Mouse (Mus musculus) heart, embryonic 11.5 days (tissue): ENCODE data around the gene Ppm1h. TPM values are rescaled to one million over a fixed set of nuclear protein-coding genes. Genes with fewer than 3 reads are reported as not detected.

Experiments
- ATAC-seq: fragments of 200-750 bp; cut with Nextera tagmentation; replicated peaks from 2 replicates; pipeline ENCODE4 v1.8.0; 2017; ENCODE audit warnings: moderate library complexity; ENCODE audit not compliant: insufficient number of reproducible peaks, low FRiP score, low TSS enrichment
- H3K27ac ChIP-seq: fragments of 300-500 bp; sonication (generic); 2 replicates; pipeline ENCODE4 v1.5.1; 2014; ENCODE audit warnings: mild to moderate bottlenecking, low read depth, low read length
- H3K27me3 ChIP-seq: fragments of 300-500 bp; sonication (generic); 2 replicates; pipeline ENCODE4 v1.6.1; 2014; ENCODE audit warnings: mild to moderate bottlenecking, low read length, mixed read lengths; ENCODE audit not compliant: control insufficient read depth, insufficient read depth
- H3K36me3 ChIP-seq: fragments of 300-500 bp; sonication (generic); 2 replicates; pipeline ENCODE4 v1.6.1; 2014; ENCODE audit warnings: mild to moderate bottlenecking, low read length, moderate library complexity, mixed read lengths; ENCODE audit not compliant: control insufficient read depth, insufficient read depth
- H3K4me1 ChIP-seq: fragments of 300-500 bp; sonication (generic); 2 replicates; pipeline ENCODE4 v1.6.1; 2014; ENCODE audit warnings: low read length; ENCODE audit not compliant: control insufficient read depth, insufficient read depth
- H3K4me2 ChIP-seq: fragments of 300-500 bp; sonication (generic); 2 replicates; pipeline ENCODE4 v1.6.1; 2014; ENCODE audit warnings: mild to moderate bottlenecking, moderate library complexity
- H3K4me3 ChIP-seq: fragments of 300-500 bp; sonication (generic); 2 replicates; pipeline ENCODE4 v1.5.1; 2014; ENCODE audit warnings: low read depth, low read length
- H3K9ac ChIP-seq: fragments of 300-500 bp; sonication (generic); 2 replicates; pipeline ENCODE4 v1.6.1; 2014; ENCODE audit warnings: mild to moderate bottlenecking, low read depth, low read length, moderate library complexity
- H3K9me3 ChIP-seq: fragments of 300-500 bp; sonication (generic); replicated peaks from 2 replicates; pipeline ENCODE4 v1.6.1; 2016; ENCODE audit warnings: low read length; ENCODE audit not compliant: control insufficient read depth
- WGBS: fragments of 180-500 bp; shearing (Covaris S2); extraction: QIAGEN DNeasy Blood & Tissue Kit; methylation state at CpG from one replicate; pipeline ENCODE4 v1.1.7; 2014; ENCODE audit not compliant: insufficient replicate concordance; 5-methylcytosine and 5-hydroxymethylcytosine counted together
- polyA plus RNA-seq: library from polyadenylated mRNA; unstranded; fragments of >200 nt; fragmentation: Nextera tagmentation; extraction: Ambion mirVana; gene quantifications from 2 replicates; pipeline ENCODE4 v1.2.1, GENCODE M21; 2014

The Ppm1h gene
- polyA plus RNA-seq, 1 experiment from 2014 or later: 3.9 TPM

- H3K4me3 ChIP-seq: no peak overlapping the region
- WGBS: 78% methylated on average over 13 of the region's 13 CpGs
- no peak overlapping the region for H3K9ac ChIP-seq
- no peak overlapping the region for H3K4me2 ChIP-seq
- no peak overlapping the region for H3K27ac ChIP-seq
- no peaks in the 10 kb centered on the region for H3K27me3 ChIP-seq
- H3K36me3 ChIP-seq: no peaks in the 10 kb centered on the region
- H3K4me1 ChIP-seq: peaks cover 7% of the 10 kb centered on the region
- no peak for ATAC-seq
- no peaks in the 10 kb centered on the region for H3K9me3 ChIP-seq
These were observed 145.1 kb downstream of the Ppm1h start for GRCm38 (mm10) chr10:122823642-122824041.

GRCm38 (mm10) chr10:122826696-122827331 is 148.3 kb downstream of the Ppm1h start:
- H3K27me3 ChIP-seq: no peaks in the 10 kb centered on the region
- no peak overlapping the region for H3K27ac ChIP-seq
- no peak overlapping the region for H3K4me3 ChIP-seq
- no peak for ATAC-seq
- H3K36me3 ChIP-seq: no peaks in the 10 kb centered on the region
- no peak overlapping the region for H3K9ac ChIP-seq
- H3K4me1 ChIP-seq: peaks cover 7% of the 10 kb centered on the region
- 78% methylated on average over 16 of the region's 16 CpGs for WGBS
- H3K9me3 ChIP-seq: no peaks in the 10 kb centered on the region
- no peak overlapping the region for H3K4me2 ChIP-seq

- 68% methylated on average over 12 of the region's 12 CpGs for WGBS
- Histone ChIP-seq H3K27me3 (no peaks in the 10 kb centered on the region), H3K36me3 (no peaks in the 10 kb centered on the region), H3K4me1 (peaks cover 7% of the 10 kb centered on the region), H3K4me2 (no peak overlapping the region), H3K4me3 (no peak overlapping the region), H3K9me3 (0 out of 2 replicates have a peak, but pooled peaks cover 3% of the 10 kb centered on the region), H3K9ac (no peak overlapping the region), H3K27ac (no peak overlapping the region)
- 0 out of 2 replicates have a peak, but pooled peaks have one; percentile 39 for ATAC-seq
These were observed 149.3 kb downstream of the Ppm1h start for GRCm38 (mm10) chr10:122827719-122828414.

GRCm38 (mm10) chr10:122829801-122830217 is 151.2 kb downstream of the Ppm1h start:
- ATAC-seq: no peak
- H3K4me2 ChIP-seq: no peak overlapping the region
- peaks cover 7% of the 10 kb centered on the region for H3K4me1 ChIP-seq
- H3K27me3 ChIP-seq: no peaks in the 10 kb centered on the region
- 45% methylated on average over 3 of the region's 3 CpGs for WGBS
- H3K4me3 ChIP-seq: no peak overlapping the region
- H3K9ac ChIP-seq: no peak overlapping the region
- no peaks in the 10 kb centered on the region for H3K36me3 ChIP-seq
- H3K9me3 ChIP-seq: 0 out of 2 replicates have a peak, but pooled peaks cover 3% of the 10 kb centered on the region
- no peak overlapping the region for H3K27ac ChIP-seq

- Histone ChIP-seq H3K4me1 (peaks cover 7% of the 10 kb centered on the region), H3K27me3 (no peaks in the 10 kb centered on the region), H3K9ac (no peak overlapping the region), H3K27ac (no peak overlapping the region), H3K9me3 (0 out of 2 replicates have a peak, but pooled peaks cover 3% of the 10 kb centered on the region), H3K4me3 (no peak overlapping the region), H3K36me3 (no peaks in the 10 kb centered on the region), H3K4me2 (no peak overlapping the region)
- 85% methylated on average over 10 of the region's 10 CpGs for WGBS
- ATAC-seq: no peak
These were observed 152.1 kb downstream of the Ppm1h start for GRCm38 (mm10) chr10:122830638-122831037.

GRCm38 (mm10) chr10:122842014-122842413 is 163.5 kb downstream of the Ppm1h start:
- Histone ChIP-seq H3K36me3 (no peaks in the 10 kb centered on the region), H3K4me1 (0 out of 2 replicates have a peak, but pooled peaks cover 9% of the 10 kb centered on the region), H3K9ac (no peak overlapping the region), H3K4me3 (no peak overlapping the region), H3K27ac (no peak overlapping the region), H3K9me3 (no peaks in the 10 kb centered on the region; the same call in 1 of the 2 replicates), H3K4me2 (no peak overlapping the region), H3K27me3 (no peaks in the 10 kb centered on the region)
- ATAC-seq: no peak
- 87% methylated on average over 8 of the region's 8 CpGs for WGBS

- no peak for ATAC-seq
- Histone ChIP-seq H3K4me3 (no peak overlapping the region), H3K9ac (no peak overlapping the region), H3K4me1 (0 out of 2 replicates have a peak, but pooled peaks cover 9% of the 10 kb centered on the region), H3K9me3 (no peaks in the 10 kb centered on the region; the same call in 1 of the 2 replicates), H3K4me2 (no peak overlapping the region), H3K27me3 (no peaks in the 10 kb centered on the region), H3K36me3 (no peaks in the 10 kb centered on the region), H3K27ac (no peak overlapping the region)
- 83% methylated on average over 8 of the region's 8 CpGs for WGBS
These were observed 164.4 kb downstream of the Ppm1h start for GRCm38 (mm10) chr10:122842961-122843360.

GRCm38 (mm10) chr10:122845471-122845870 is 166.9 kb downstream of the Ppm1h start:
- Histone ChIP-seq H3K9ac (peak overlapping the region; percentile 12; the same call in 1 of the 2 replicates), H3K9me3 (no peaks in the 10 kb centered on the region), H3K4me2 (peak overlapping the region; percentile 23), H3K4me1 (peaks cover 9% of the 10 kb centered on the region; the same call in 1 of the 2 replicates), H3K4me3 (no peak overlapping the region), H3K27ac (peak overlapping the region; percentile 60; the same call in 1 of the 2 replicates), H3K27me3 (no peaks in the 10 kb centered on the region), H3K36me3 (no peaks in the 10 kb centered on the region)
- WGBS: 42% methylated on average over 7 of the region's 7 CpGs
- no peak for ATAC-seq
